Mouse (Mus musculus): ENCODE measurements around the gene Vipas39.
"Not testable (repeated sequence)": the region's sequence is repeated elsewhere in the genome, so short reads cannot be mapped to it uniquely, and the experiment has no call there.

The Vipas39 gene

GRCm38 (mm10) chr12:87266108-87266826 lies at the start of gene Vipas39, which contains the start of gene Ahsa1:
Vipas39 (minus strand) TSS chr12:87266256.
Ahsa1 (plus strand) TSS chr12:87266479.
- in situ Hi-C loops (cut with MboI, MseI) = loop anchor here (10.0 kb wide), 1 partner anchor 121 kb away; the partner anchor contains the start of genes Gstz1 and Pomt2

- in situ Hi-C loops (cut with MboI, MseI) = no loop called here
Observed at GRCm38 (mm10) chr12:87313098-87313497, 47.0 kb upstream of the Vipas39 start.

GRCm38 (mm10) chr12:87306584-87306844 lies 40.5 kb upstream of the Vipas39 start:
- in situ Hi-C loops (cut with MboI, MseI) = not testable (repeated sequence)

- in situ Hi-C loops (cut with MboI, MseI) = no loop called here
Observed at GRCm38 (mm10) chr12:87305767-87306583, 39.9 kb upstream of the Vipas39 start.

DNA sequence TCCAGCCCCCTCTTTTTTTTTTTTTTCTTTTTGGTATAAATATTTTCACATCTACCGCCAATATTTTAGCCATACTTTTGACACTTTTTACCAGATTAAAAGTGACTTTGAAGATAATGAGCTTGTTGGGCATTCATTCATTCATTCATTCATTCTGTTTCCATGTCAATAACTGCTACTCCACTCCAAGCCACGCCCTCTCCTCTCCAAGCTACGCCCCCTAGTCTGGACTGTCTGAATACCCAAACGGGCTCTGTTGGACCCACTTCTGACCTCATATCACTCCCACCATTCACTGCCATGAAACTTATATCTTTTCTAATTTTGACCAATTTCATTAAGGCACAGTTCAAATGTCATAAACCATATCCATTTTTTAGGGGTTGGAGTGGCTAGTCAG lies 35.1 kb upstream of the Vipas39 start:
- in situ Hi-C loops (cut with MboI, MseI) = no loop called here

GRCm38 (mm10) chr12:87300441-87300690 lies 34.3 kb upstream of the Vipas39 start:
- in situ Hi-C loops (cut with MboI, MseI) = no loop called here

- in situ Hi-C loops (cut with MboI, MseI) = no loop called here
Observed at GRCm38 (mm10) chr12:87299657-87300440, 33.8 kb upstream of the Vipas39 start, which contains the start of gene Ism2. Ism2 (minus strand) TSS chr12:87299705.

- in situ Hi-C loops (cut with MboI, MseI) = no loop called here
Observed at GRCm38 (mm10) chr12:87299037-87299656, 33.1 kb upstream of the Vipas39 start.

DNA sequence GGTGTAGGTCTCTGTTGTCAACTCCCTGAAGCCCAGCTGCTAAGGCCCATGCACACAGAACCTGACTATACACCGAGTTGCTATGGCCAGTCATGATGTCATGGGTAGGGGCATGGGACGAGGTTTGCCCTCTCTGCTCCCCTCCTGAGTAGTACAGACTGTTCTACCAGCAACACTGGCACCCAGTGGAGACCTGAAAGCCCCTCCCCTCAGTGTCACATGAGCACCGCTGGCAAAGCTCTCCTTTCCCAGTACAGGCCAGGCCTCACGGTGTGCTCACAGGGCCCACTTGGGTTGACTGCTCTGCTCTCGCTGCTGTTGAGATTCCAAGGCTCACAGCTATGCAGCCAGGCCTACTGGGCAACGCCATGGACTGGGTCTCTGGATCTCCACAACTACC lies 27.9 kb upstream of the Vipas39 start:
- in situ Hi-C loops (cut with MboI, MseI) = no loop called here

GRCm38 (mm10) chr12:87289100-87289499 lies 23.0 kb upstream of the Vipas39 start:
- in situ Hi-C loops (cut with MboI, MseI) = no loop called here

GRCm38 (mm10) chr12:87284726-87285125 lies 18.7 kb upstream of the Vipas39 start:
- in situ Hi-C loops (cut with MboI, MseI) = no loop called here

- in situ Hi-C loops (cut with MboI, MseI) = no loop called here
Observed at GRCm38 (mm10) chr12:87284268-87284667, 18.2 kb upstream of the Vipas39 start.

GRCm38 (mm10) chr12:87283706-87284105 lies 17.6 kb upstream of the Vipas39 start:
- in situ Hi-C loops (cut with MboI, MseI) = no loop called here

GRCm38 (mm10) chr12:87282743-87283142 lies 16.7 kb upstream of the Vipas39 start:
- in situ Hi-C loops (cut with MboI, MseI) = no loop called here

- in situ Hi-C loops (cut with MboI, MseI) = no loop called here
Observed at GRCm38 (mm10) chr12:87281766-87282165, 15.7 kb upstream of the Vipas39 start.

- in situ Hi-C loops (cut with MboI, MseI) = no loop called here
Observed at GRCm38 (mm10) chr12:87279879-87280278, 13.8 kb upstream of the Vipas39 start.

- in situ Hi-C loops (cut with MboI, MseI) = no loop called here
Observed at GRCm38 (mm10) chr12:87279350-87279749, 13.3 kb upstream of the Vipas39 start.

- in situ Hi-C loops (cut with MboI, MseI) = no loop called here
Observed at GRCm38 (mm10) chr12:87278118-87278730, 12.2 kb upstream of the Vipas39 start.

DNA sequence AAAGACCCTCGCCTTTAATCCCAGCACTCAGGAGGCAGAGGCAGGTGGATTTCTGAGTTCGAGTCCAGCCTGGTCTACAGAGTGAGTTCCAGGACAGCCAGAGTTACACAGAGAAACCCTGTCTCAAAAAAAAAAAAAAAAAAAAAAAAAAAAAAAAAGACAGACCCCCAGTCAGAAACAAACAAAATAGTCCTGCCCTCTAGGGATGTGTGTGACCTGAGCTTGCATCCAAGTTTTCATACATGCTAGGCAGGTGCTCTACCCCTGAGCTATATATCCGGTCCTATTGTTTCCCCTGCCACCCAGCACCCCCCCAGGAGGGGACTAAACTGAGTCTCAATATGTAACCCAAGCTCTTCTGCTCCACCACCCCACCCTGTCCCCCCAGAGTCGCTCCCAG lies 11.2 kb upstream of the Vipas39 start:
- in situ Hi-C loops (cut with MboI, MseI) = not testable (repeated sequence)

GRCm38 (mm10) chr12:87274853-87275831 lies 9.1 kb upstream of the Vipas39 start:
- in situ Hi-C loops (cut with MboI, MseI) = no loop called here

Data from T-helper 1 cell (primary cell).